Comparison of ENCODE assay signal across 8 mouse cellular contexts in genomic region chr6:5509757-5510156, GRCm38 (mm10). TPM values are rescaled to one million over a fixed set of nuclear protein-coding genes. Genes with fewer than 3 reads are reported as not detected.
DNase-seq lines count a peak whose midpoint lies in the region; ATAC-seq lines count a peak whose summit lies in the region.

No protein-coding gene starts in this region.

- no peak for ATAC-seq in heart, embryonic 11.5 days (replicated peaks; ENCODE audit: insufficient number of reproducible peaks, low FRiP score, low TSS enrichment)
- ATAC-seq in granulocyte monocyte progenitor cell, adult 5-6 weeks (replicated peaks; ENCODE audit: poor library complexity, severe bottlenecking): no peak

- no peaks in the 10 kb centered on the region for H3K36me3 ChIP-seq in heart, embryonic 11.5 days (ENCODE audit: control insufficient read depth, insufficient read depth, low read length)

- H3K27ac ChIP-seq in heart, embryonic 11.5 days (ENCODE audit: low read depth, low read length): peak overlapping the region; percentile 8; the same call in 1 of the 2 replicates

- peaks cover 8% of the 10 kb centered on the region; the same call in 1 of the 2 replicates for H3K4me1 ChIP-seq in heart, embryonic 11.5 days (ENCODE audit: control insufficient read depth, insufficient read depth, low read length)

- H3K27me3 ChIP-seq in heart, embryonic 11.5 days (ENCODE audit: control insufficient read depth, insufficient read depth, low read length): no peaks in the 10 kb centered on the region

- H3K9ac ChIP-seq in heart, embryonic 11.5 days (ENCODE audit: low read depth, low read length): no peak overlapping the region

- H3K4me2 ChIP-seq in heart, embryonic 11.5 days: peak overlapping the region; percentile 33; the same call in 1 of the 2 replicates

- H3K4me3 ChIP-seq in heart, embryonic 11.5 days (ENCODE audit: low read depth, low read length): no peak overlapping the region

- 24% methylated on average over 5 of the region's 5 CpGs for WGBS in heart, embryonic 11.5 days (ENCODE audit: insufficient replicate concordance)

- DNase-seq in Muller cell, postnatal 12 days (ENCODE audit: inconsistent ontology term): peak; percentile 6
- DNase-seq in adrenal gland, postnatal 25 days: peak; percentile 35
- peak; percentile 78 for DNase-seq in kidney, postnatal 10 days
- peak; percentile 88 for DNase-seq in lung, postnatal 25 days (ENCODE audit: low spot score)
- no peak for DNase-seq in T-cell, adult 2 months (ENCODE audit: low spot score)
- no peak for DNase-seq in right cerebral cortex, postnatal 25 days

- H3K9me3 ChIP-seq in heart, embryonic 11.5 days (replicated peaks; ENCODE audit: control insufficient read depth, low read length): no peaks in the 10 kb centered on the region

RNA-seq across cellular contexts. Expression of gene Pdk4, which starts 13.6 kb away (rescaled TPM):
- total RNA-seq in adrenal gland, postnatal 25 days (2021): 127 and 214 TPM in 2 replicates
- 18.1 and 18.6 TPM in 2 replicates for polyA plus RNA-seq in heart, embryonic 11.5 days (2014; fragmentation: Nextera tagmentation; extraction: Ambion mirVana)
- total RNA-seq in granulocyte monocyte progenitor cell, adult 5-6 weeks (2014; fragmentation: Nextera tagmentation): not detected in 2 replicates
- total RNA-seq in granulocyte monocyte progenitor cell, adult 5-6 weeks (2017): not detected in 2 replicates

Comparison
In these comparisons a context has a peak if more than half of its experiments do, and no peak if none do; other contexts are left out.
1. DNase-seq: peak in Muller cell, postnatal 12 days (single experiment), adrenal gland, postnatal 25 days (single experiment), kidney, postnatal 10 days (single experiment) and lung, postnatal 25 days (single experiment); none in T-cell, adult 2 months (single experiment) and right cerebral cortex, postnatal 25 days (single experiment).
2. RNA of gene Pdk4, which starts 13.6 kb away (total RNA-seq): 127 to 214 TPM in adrenal gland, postnatal 25 days; not detected in granulocyte monocyte progenitor cell, adult 5-6 weeks; every median in the first group is over 100 times any median in the second.